ENCODE assay signal across 7 mouse cellular contexts in genomic region chr10:31388566-31388965, GRCm38 (mm10). TPM values are rescaled to one million over a fixed set of nuclear protein-coding genes. Genes with fewer than 3 reads are reported as not detected.
DNase-seq lines count a peak whose midpoint lies in the region; ATAC-seq lines count a peak whose summit lies in the region.
"Not testable (repeated sequence)": the region's sequence is repeated elsewhere in the genome, so short reads cannot be mapped to it uniquely, and the experiment has no call there.
"Had no signal": no experiment of that assay in that cellular context is flagged by ENCODE, and none has a peak within 500 bp of the region (broad histone marks: within the 10 kb centered on the region; RNA-seq: fewer than 3 reads in every experiment).

No protein-coding gene starts in this region.

- H3K4me2 ChIP-seq in liver, embryonic 11.5 days; liver, embryonic 13.5 days; liver, embryonic 15.5 days: not testable (repeated sequence)

- H3K4me1 ChIP-seq in liver, embryonic 11.5 days (replicated peaks; ENCODE audit: control insufficient read depth, insufficient read depth, low read length); liver, embryonic 15.5 days (replicated peaks): not testable (repeated sequence)
- H3K4me1 ChIP-seq in liver, embryonic 13.5 days (replicated peaks) = peaks cover 21% of the 10 kb centered on the region

- WGBS in liver, embryonic 11.5 days = 73% methylated on average over 1 of the region's 1 CpGs
- 68% methylated on average over 1 of the region's 1 CpGs for WGBS in liver, embryonic 13.5 days (ENCODE audit: insufficient replicate concordance)
- WGBS in liver, embryonic 15.5 days (ENCODE audit: insufficient replicate concordance) = 72% methylated on average over 1 of the region's 1 CpGs

- not testable (repeated sequence) for H3K9me3 ChIP-seq in liver, embryonic 11.5 days (ENCODE audit: control insufficient read depth, low read length); liver, embryonic 13.5 days (replicated peaks); liver, embryonic 15.5 days (replicated peaks)

- peak; percentile 97 for ATAC-seq in liver, embryonic 11.5 days (replicated peaks; ENCODE audit: low FRiP score)
- ATAC-seq in liver, embryonic 13.5 days (ENCODE audit: low read depth) = peak; percentile 94
- peak; percentile 64 for ATAC-seq in liver, embryonic 15.5 days (ENCODE audit: insufficient read depth)

- peak; percentile 0 for DNase-seq in c-Kit-negative CD71-positive TER-119-positive erythroid progenitor cells, embryonic 14.5 days (ENCODE audit: low read depth, low spot score)
- peak; percentile 48 for DNase-seq in c-Kit-positive CD71-positive TER-119-negative erythroid progenitor cells, embryonic 14.5 days (ENCODE audit: low read depth)
- peak; percentile 37 for DNase-seq in heart, adult 11 months
- not testable (repeated sequence) for DNase-seq in liver, embryonic 11.5 days (ENCODE audit: low spot score)
- DNase-seq in liver, embryonic 13.5 days = peak; percentile 65

- H3K27me3 ChIP-seq in liver, embryonic 11.5 days (replicated peaks; ENCODE audit: control insufficient read depth, insufficient read depth, low read length); liver, embryonic 13.5 days; liver, embryonic 15.5 days: not testable (repeated sequence)

- not testable (repeated sequence) for H3K9ac ChIP-seq in liver, embryonic 11.5 days (ENCODE audit: low read depth, low read length); liver, embryonic 13.5 days; liver, embryonic 15.5 days

- H3K27ac ChIP-seq in liver, embryonic 11.5 days (ENCODE audit: low read depth, low read length); liver, embryonic 15.5 days (replicated peaks): not testable (repeated sequence)
- 0 out of 2 replicates have a peak overlapping the region, but pooled peaks have one; percentile 23 for H3K27ac ChIP-seq in liver, embryonic 13.5 days

- H3K4me3 ChIP-seq in liver, embryonic 11.5 days (ENCODE audit: low read depth, low read length); liver, embryonic 13.5 days (replicated peaks); liver, embryonic 15.5 days (replicated peaks): not testable (repeated sequence)

- not testable (repeated sequence) for H3K36me3 ChIP-seq in liver, embryonic 11.5 days (ENCODE audit: control insufficient read depth, insufficient read depth, low read length); liver, embryonic 13.5 days; liver, embryonic 15.5 days (replicated peaks)

RNA-seq across cellular contexts. Expression of gene Tpd52l1, which starts 57.2 kb away (rescaled TPM):
- polyA plus RNA-seq in liver, embryonic 11.5 days (2014; fragmentation: Nextera tagmentation; extraction: Ambion mirVana) = 5.0 and 6.5 TPM in 2 replicates
- polyA plus RNA-seq in liver, embryonic 13.5 days (2015; fragmentation: Nextera tagmentation; extraction: Ambion mirVana) = 1.5 and 1.6 TPM in 2 replicates
- polyA plus RNA-seq in liver, embryonic 15.5 days (2015; fragmentation: Nextera tagmentation; extraction: Ambion mirVana) = 0.62 and 0.88 TPM in 2 replicates
- polyA plus RNA-seq: activated CD4-positive, CD25-positive, alpha-beta regulatory T cell, adult 4 months had no signal
